Mouse (Mus musculus) neural tube, embryonic 13.5 days (tissue): ENCODE data around the gene Arpp21. TPM values are rescaled to one million over a fixed set of nuclear protein-coding genes. Genes with fewer than 3 reads are reported as not detected.

Experiments
- ATAC-seq: fragments of 200-750 bp; cut with Nextera tagmentation; 2 replicates; pipeline ENCODE4 v1.8.0; 2017; ENCODE audit warnings: low read depth, mild to moderate bottlenecking, moderate TSS enrichment, moderate library complexity
- H3K27ac ChIP-seq: fragments of 300-500 bp; sonication (generic); replicated peaks from 2 replicates; pipeline ENCODE4 v1.5.1; 2015; ENCODE audit warnings: moderate library complexity, mild to moderate bottlenecking, inconsistent platforms
- H3K27me3 ChIP-seq: fragments of 300-500 bp; sonication (generic); 2 replicates; pipeline ENCODE4 v1.6.1; 2015; ENCODE audit warnings: mild to moderate bottlenecking, inconsistent platforms
- H3K36me3 ChIP-seq: fragments of 300-500 bp; sonication (generic); 2 replicates; pipeline ENCODE4 v1.6.1; 2015; ENCODE audit warnings: mild to moderate bottlenecking, inconsistent platforms
- H3K4me1 ChIP-seq: fragments of 300-500 bp; sonication (generic); replicated peaks from 2 replicates; pipeline ENCODE4 v1.6.1; 2015; ENCODE audit warnings: inconsistent platforms
- H3K4me2 ChIP-seq: fragments of 300-500 bp; sonication (generic); 2 replicates; pipeline ENCODE4 v1.6.1; 2015; ENCODE audit warnings: inconsistent platforms, mild to moderate bottlenecking, moderate library complexity
- H3K4me3 ChIP-seq: fragments of 300-500 bp; sonication (generic); 2 replicates; pipeline ENCODE4 v1.5.1; 2015; ENCODE audit warnings: mild to moderate bottlenecking, inconsistent platforms
- H3K9ac ChIP-seq: fragments of 300-500 bp; sonication (generic); 2 replicates; pipeline ENCODE4 v1.6.1; 2015; ENCODE audit warnings: moderate library complexity, mild to moderate bottlenecking, inconsistent platforms
- H3K9me3 ChIP-seq: fragments of 300-500 bp; sonication (generic); 2 replicates; pipeline ENCODE4 v1.6.1; 2016; ENCODE audit warnings: inconsistent platforms
- WGBS: fragments of 180-500 bp; shearing (Covaris S2); methylation state at CpG from one replicate; pipeline ENCODE4 v1.1.7; 2015; 5-methylcytosine and 5-hydroxymethylcytosine counted together
- polyA plus RNA-seq: library from polyadenylated mRNA; unstranded; fragments of >200 nt; fragmentation: Nextera tagmentation; extraction: Ambion mirVana; gene quantifications from 2 replicates; pipeline ENCODE4 v1.2.1, GENCODE M21; 2015

Gene Arpp21
- polyA plus RNA-seq, 1 experiment from 2014 or later: 27.1 TPM

- Histone ChIP-seq H3K36me3 (no peaks in the 10 kb centered on the region), H3K4me1 (no peaks in the 10 kb centered on the region), H3K9me3 (no peaks in the 10 kb centered on the region), H3K4me2 (no peak overlapping the region), H3K4me3 (no peak overlapping the region), H3K27me3 (no peaks in the 10 kb centered on the region), H3K9ac (no peak overlapping the region), H3K27ac (no peak overlapping the region)
- ATAC-seq: no peak
Observed at GRCm38 (mm10) chr9:112194049-112194448, 41.7 kb downstream of the Arpp21 start.

DNA sequence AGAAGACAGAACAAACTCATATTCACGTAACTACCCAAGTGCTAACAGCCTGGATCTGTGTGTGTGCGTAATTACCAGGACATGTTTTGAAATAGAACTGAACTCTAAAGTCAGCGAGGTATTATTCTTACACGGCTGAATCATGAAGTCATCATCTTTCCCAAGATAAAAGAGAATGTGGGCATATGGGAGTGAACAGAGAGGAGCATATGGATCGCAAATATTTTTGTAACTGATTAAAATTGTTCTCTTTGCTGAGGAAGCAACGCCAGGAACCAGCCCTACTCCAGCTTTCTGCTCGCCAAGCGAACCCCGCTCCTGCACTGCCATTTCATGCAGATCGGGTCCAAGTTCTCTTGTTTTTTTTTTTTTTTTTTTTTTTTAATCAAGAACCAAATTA, 46.3 kb downstream of the Arpp21 start:
- no peaks in the 10 kb centered on the region for H3K36me3 ChIP-seq
- no peak overlapping the region for H3K9ac ChIP-seq
- H3K4me3 ChIP-seq: no peak overlapping the region
- no peaks in the 10 kb centered on the region for H3K9me3 ChIP-seq
- WGBS: 78% methylated on average over 10 of the region's 10 CpGs
- ATAC-seq: no peak
- H3K27ac ChIP-seq: no peak overlapping the region
- no peaks in the 10 kb centered on the region for H3K27me3 ChIP-seq
- H3K4me2 ChIP-seq: no peak overlapping the region
- H3K4me1 ChIP-seq: peaks cover 30% of the 10 kb centered on the region

GRCm38 (mm10) chr9:112188358-112188893, 47.3 kb downstream of the Arpp21 start:
- H3K9ac ChIP-seq: 0 out of 2 replicates have a peak overlapping the region, but pooled peaks have one; percentile 9
- no peak overlapping the region for H3K4me3 ChIP-seq
- H3K9me3 ChIP-seq: no peaks in the 10 kb centered on the region
- 41% methylated on average over 12 of the region's 12 CpGs for WGBS
- peaks cover 30% of the 10 kb centered on the region for H3K4me1 ChIP-seq
- H3K36me3 ChIP-seq: 0 out of 2 replicates have a peak, but pooled peaks cover 5% of the 10 kb centered on the region
- H3K27me3 ChIP-seq: no peaks in the 10 kb centered on the region
- ATAC-seq: no peak
- no peak overlapping the region for H3K27ac ChIP-seq
- 0 out of 2 replicates have a peak overlapping the region, but pooled peaks have one; percentile 3 for H3K4me2 ChIP-seq

DNA sequence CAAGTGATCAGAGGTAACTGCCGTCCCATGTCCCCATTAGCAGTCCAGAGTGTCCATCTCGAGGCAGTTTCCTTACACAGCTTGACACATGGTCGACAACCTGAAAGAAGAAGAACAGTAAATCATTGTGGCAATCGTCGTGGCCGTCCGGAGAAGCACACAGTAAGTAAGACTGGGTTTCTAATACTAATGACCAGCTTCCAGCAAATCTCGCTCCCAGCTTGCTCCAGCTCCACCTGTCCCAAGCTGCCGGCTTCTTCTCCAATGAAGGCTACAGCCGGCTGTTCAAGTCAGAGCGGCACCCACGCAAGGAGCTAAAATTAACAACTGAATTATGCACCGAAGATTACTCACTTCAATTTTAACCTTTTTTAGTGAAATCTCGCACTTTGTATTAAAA, 48.1 kb downstream of the Arpp21 start:
- no peak overlapping the region for H3K4me3 ChIP-seq
- H3K27ac ChIP-seq: no peak overlapping the region
- no peak overlapping the region for H3K9ac ChIP-seq
- H3K27me3 ChIP-seq: no peaks in the 10 kb centered on the region
- 34% methylated on average over 14 of the region's 14 CpGs for WGBS
- peaks cover 30% of the 10 kb centered on the region for H3K4me1 ChIP-seq
- peak overlapping the region; percentile 31 for H3K4me2 ChIP-seq
- H3K36me3 ChIP-seq: 0 out of 2 replicates have a peak, but pooled peaks cover 7% of the 10 kb centered on the region
- no peak for ATAC-seq
- H3K9me3 ChIP-seq: no peaks in the 10 kb centered on the region

DNA sequence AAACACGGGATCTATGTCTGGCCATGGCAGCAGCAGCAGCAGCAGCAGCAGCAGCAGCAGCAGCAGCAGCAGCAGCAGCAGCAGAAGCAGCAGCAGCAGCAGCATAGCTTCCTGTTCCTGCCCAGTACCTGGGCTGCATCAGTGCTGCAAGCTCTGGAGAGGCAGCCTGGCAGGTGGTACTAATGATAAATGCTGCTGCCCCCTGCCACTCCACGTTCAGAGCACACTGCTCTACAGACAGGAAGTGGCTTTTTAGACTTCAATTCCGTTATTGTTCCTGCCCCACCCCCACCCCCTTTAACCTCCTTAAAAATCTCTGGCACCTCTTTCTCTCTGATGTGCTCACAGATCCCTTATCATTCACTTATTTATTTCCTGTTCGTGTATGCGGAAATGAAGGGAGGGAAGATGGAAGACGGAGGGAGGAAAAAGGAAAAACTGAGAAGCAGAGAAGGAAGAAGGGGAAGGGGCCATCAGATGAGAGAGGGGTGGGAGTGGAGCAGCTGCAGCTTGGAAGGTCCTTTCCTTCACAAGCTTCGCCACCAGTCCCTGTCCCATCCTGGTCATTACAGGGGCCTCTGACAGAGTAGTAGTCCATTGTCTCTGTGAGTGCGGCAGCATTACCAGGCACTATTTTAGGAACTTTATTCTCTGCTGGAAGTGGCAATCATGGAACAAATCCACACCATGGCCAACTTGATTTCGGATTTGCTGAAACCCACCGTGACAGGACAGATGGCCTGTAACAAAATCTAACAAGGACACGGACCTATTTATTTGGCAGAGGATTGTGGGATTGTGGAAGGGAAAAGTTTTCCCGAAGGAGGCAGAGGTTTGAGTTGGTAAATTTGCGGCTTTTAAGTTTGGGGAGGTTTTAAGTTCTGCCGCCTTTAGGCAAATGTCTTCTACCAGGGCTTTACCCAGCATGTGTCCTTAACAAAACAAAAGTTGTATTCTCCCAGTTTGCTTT, 49.1 kb downstream of the Arpp21 start:
- H3K4me3 ChIP-seq: no peak overlapping the region
- 15% methylated on average over 14 of the region's 14 CpGs for WGBS
- H3K27me3 ChIP-seq: no peaks in the 10 kb centered on the region
- 0 out of 2 replicates have a peak, but pooled peaks cover 7% of the 10 kb centered on the region for H3K36me3 ChIP-seq
- H3K27ac ChIP-seq: no peak overlapping the region
- H3K9me3 ChIP-seq: no peaks in the 10 kb centered on the region
- ATAC-seq: no peak
- no peak overlapping the region for H3K9ac ChIP-seq
- H3K4me1 ChIP-seq: peaks cover 30% of the 10 kb centered on the region
- H3K4me2 ChIP-seq: peak overlapping the region; percentile 22

GRCm38 (mm10) chr9:112185746-112186145, 50.0 kb downstream of the Arpp21 start:
- no peak overlapping the region for H3K4me3 ChIP-seq
- 66% methylated on average over 10 of the region's 10 CpGs for WGBS
- H3K4me2 ChIP-seq: no peak overlapping the region
- no peak overlapping the region for H3K27ac ChIP-seq
- no peak overlapping the region for H3K9ac ChIP-seq
- ATAC-seq: no peak
- no peaks in the 10 kb centered on the region for H3K9me3 ChIP-seq
- no peaks in the 10 kb centered on the region for H3K27me3 ChIP-seq
- H3K4me1 ChIP-seq: peaks cover 30% of the 10 kb centered on the region
- H3K36me3 ChIP-seq: 0 out of 2 replicates have a peak, but pooled peaks cover 7% of the 10 kb centered on the region

GRCm38 (mm10) chr9:112182738-112183137, 53.0 kb downstream of the Arpp21 start:
- WGBS: 64% methylated on average over 3 of the region's 3 CpGs
- no peak overlapping the region for H3K27ac ChIP-seq
- no peak overlapping the region for H3K4me3 ChIP-seq
- H3K4me2 ChIP-seq: no peak overlapping the region
- H3K9me3 ChIP-seq: no peaks in the 10 kb centered on the region
- no peak for ATAC-seq
- no peak overlapping the region for H3K9ac ChIP-seq
- peaks cover 21% of the 10 kb centered on the region for H3K4me1 ChIP-seq
- H3K36me3 ChIP-seq: 0 out of 2 replicates have a peak, but pooled peaks cover 14% of the 10 kb centered on the region
- H3K27me3 ChIP-seq: no peaks in the 10 kb centered on the region

- Histone ChIP-seq H3K4me3 (no peak overlapping the region), H3K27me3 (no peaks in the 10 kb centered on the region), H3K27ac (no peak overlapping the region), H3K9ac (no peak overlapping the region), H3K4me2 (no peak overlapping the region), H3K4me1 (peaks cover 17% of the 10 kb centered on the region), H3K9me3 (no peaks in the 10 kb centered on the region), H3K36me3 (0 out of 2 replicates have a peak, but pooled peaks cover 14% of the 10 kb centered on the region)
- no peak for ATAC-seq
- WGBS: 84% methylated on average over 4 of the region's 4 CpGs
Observed at GRCm38 (mm10) chr9:112180006-112180405, 55.7 kb downstream of the Arpp21 start.

DNA sequence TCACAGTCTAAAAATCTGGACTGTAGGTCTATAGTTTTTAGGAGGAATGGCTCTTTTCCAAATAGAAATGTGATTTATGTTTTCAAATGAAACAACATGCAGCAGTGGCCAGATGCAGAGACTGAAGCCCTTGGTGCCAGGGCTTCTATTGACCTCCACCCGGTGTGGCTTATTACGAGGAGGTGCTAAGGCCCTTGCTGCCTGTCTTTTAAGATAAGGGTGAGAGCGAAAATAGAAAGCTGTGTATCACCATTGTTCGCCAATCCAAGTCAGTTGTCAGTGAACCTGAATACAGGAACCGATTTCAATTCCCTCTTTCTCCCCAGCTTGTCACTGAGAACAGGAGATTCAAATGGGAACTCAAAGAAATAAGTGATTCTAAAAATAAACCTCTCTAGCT, 57.3 kb downstream of the Arpp21 start:
- Histone ChIP-seq H3K4me2 (no peak overlapping the region), H3K9me3 (no peaks in the 10 kb centered on the region), H3K27me3 (no peaks in the 10 kb centered on the region), H3K9ac (no peak overlapping the region), H3K36me3 (0 out of 2 replicates have a peak, but pooled peaks cover 9% of the 10 kb centered on the region), H3K27ac (no peak overlapping the region), H3K4me1 (peaks cover 25% of the 10 kb centered on the region), H3K4me3 (no peak overlapping the region)
- ATAC-seq: no peak
- 77% methylated on average over 5 of the region's 5 CpGs for WGBS

GRCm38 (mm10) chr9:112177569-112177968, 58.2 kb downstream of the Arpp21 start:
- no peak for ATAC-seq
- H3K27ac ChIP-seq: no peak overlapping the region
- H3K4me2 ChIP-seq: no peak overlapping the region
- no peaks in the 10 kb centered on the region for H3K9me3 ChIP-seq
- peaks cover 25% of the 10 kb centered on the region for H3K4me1 ChIP-seq
- H3K9ac ChIP-seq: no peak overlapping the region
- no peak overlapping the region for H3K4me3 ChIP-seq
- H3K36me3 ChIP-seq: 0 out of 2 replicates have a peak, but pooled peaks cover 7% of the 10 kb centered on the region
- no peaks in the 10 kb centered on the region for H3K27me3 ChIP-seq
- WGBS: 67% methylated on average over 2 of the region's 2 CpGs

DNA sequence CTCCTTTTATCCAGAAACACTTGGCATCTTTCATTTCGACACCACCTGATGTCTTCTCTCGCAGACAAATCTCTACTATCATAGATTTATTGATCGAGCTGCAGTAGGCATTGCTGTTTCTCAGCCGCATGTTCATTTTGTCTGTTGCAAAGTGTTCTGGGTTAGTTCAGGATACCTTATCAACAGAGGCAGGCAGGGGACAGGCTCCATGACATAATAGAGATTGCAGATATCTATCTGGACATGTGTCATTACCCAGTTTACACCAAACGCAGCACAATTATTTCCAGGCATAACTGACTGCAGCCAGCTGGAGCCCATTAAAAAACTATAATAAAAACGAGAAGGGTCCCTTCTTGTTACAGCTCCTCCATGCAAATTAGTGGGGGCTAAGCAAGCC, 59.4 kb downstream of the Arpp21 start:
- H3K27ac ChIP-seq: no peak overlapping the region
- WGBS: 53% methylated on average over 6 of the region's 6 CpGs
- H3K4me1 ChIP-seq: peaks cover 25% of the 10 kb centered on the region
- no peak overlapping the region for H3K9ac ChIP-seq
- H3K27me3 ChIP-seq: no peaks in the 10 kb centered on the region
- H3K36me3 ChIP-seq: 0 out of 2 replicates have a peak, but pooled peaks cover 7% of the 10 kb centered on the region
- ATAC-seq: no peak; the same call in 1 of the 2 replicates
- no peaks in the 10 kb centered on the region for H3K9me3 ChIP-seq
- no peak overlapping the region for H3K4me3 ChIP-seq
- H3K4me2 ChIP-seq: no peak overlapping the region
